ENCODE assay signal across 8 mouse cellular contexts in the genomic region with DNA sequence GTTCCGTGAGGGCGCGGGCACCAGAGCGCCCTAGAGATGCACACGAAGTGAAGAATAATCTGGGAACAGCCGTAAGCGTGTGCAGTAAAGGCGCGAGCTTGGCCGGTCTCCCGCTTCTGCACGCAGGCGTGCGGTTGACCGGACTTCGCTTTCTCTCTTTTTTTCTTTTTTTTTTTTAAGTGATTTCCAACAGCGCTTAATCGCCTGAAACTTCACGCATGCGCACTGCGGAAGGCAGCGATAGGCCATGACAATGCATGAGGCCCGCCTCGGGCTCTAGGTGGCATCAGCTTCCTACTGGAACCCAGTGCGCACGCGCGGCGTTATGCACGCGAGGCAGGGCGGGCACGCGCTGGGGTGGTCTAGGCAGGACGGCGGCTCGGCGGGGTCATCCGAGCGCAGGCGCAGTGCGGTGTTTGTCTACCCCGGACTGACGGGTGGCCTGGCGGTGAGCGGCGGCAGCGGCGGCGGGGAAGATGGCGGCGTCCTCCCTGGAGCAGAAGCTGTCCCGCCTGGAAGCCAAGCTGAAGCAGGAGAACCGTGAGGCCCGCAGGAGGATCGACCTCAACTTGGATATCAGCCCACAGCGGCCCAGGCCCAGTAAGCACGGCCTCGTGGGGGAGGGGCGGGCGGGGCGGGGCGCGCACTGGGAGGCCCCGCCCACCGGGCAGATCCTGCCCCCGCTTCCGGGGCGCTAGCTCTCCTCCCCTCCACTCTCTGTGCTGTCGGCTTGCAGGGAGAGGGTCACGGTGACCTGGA. TPM values are rescaled to one million over a fixed set of nuclear protein-coding genes. Genes with fewer than 3 reads are reported as not detected.
DNase-seq lines count a peak whose midpoint lies in the region; ATAC-seq and TF ChIP-seq lines count a peak whose summit lies in the region.

A gene (plus strand): TSS at position 307 of the 759 bp plus-strand sequence.
A gene (plus strand): TSS at position 432 of the 759 bp plus-strand sequence.

- peaks cover 12% of the 10 kb centered on the region; the same call in 1 of the 2 replicates for H3K79me2 ChIP-seq in liver, adult 2 months (ENCODE audit: control insufficient read depth, insufficient read depth, low read length)
- H3K79me2 ChIP-seq in myocyte (ENCODE audit: control insufficient read depth, insufficient read depth), result peaks cover 31% of the 10 kb centered on the region

- peak within 1 kb of the TSS; percentile 88 for H3K9ac ChIP-seq in heart, embryonic 11.5 days (ENCODE audit: low read depth, low read length)
- H3K9ac ChIP-seq in kidney, embryonic 16.5 days (replicated peaks; ENCODE audit: low read length), result peak within 1 kb of the TSS; percentile 84
- peak within 1 kb of the TSS; percentile 83 for H3K9ac ChIP-seq in liver, adult 2 months (ENCODE audit: low read depth, low read length)

- H3K36me3 ChIP-seq in heart, embryonic 11.5 days (ENCODE audit: control insufficient read depth, insufficient read depth, low read length), result peaks cover 9% of the 10 kb centered on the region; the same call in 1 of the 2 replicates
- peaks cover 12% of the 10 kb centered on the region for H3K36me3 ChIP-seq in kidney, embryonic 16.5 days (ENCODE audit: insufficient read depth, low read length)
- H3K36me3 ChIP-seq in liver, adult 2 months (ENCODE audit: control insufficient read depth, insufficient read depth, low read length), result peaks cover 2% of the 10 kb centered on the region
- H3K36me3 ChIP-seq in myocyte (ENCODE audit: control insufficient read depth, insufficient read depth), result peaks cover 6% of the 10 kb centered on the region
- H3K36me3 ChIP-seq in splenic B cell, adult 2 months (ENCODE audit: control insufficient read depth, insufficient read depth, low read length, poor library complexity, severe bottlenecking), result peaks cover 3% of the 10 kb centered on the region

- H3K9me3 ChIP-seq in heart, embryonic 11.5 days (replicated peaks; ENCODE audit: control insufficient read depth, low read length), result no peaks in the 10 kb centered on the region
- H3K9me3 ChIP-seq in kidney, embryonic 16.5 days (ENCODE audit: low read length), result no peaks in the 10 kb centered on the region

- peak within 1 kb of the TSS; percentile 68 for H3K4me3 ChIP-seq in heart, embryonic 11.5 days (ENCODE audit: low read depth, low read length)
- H3K4me3 ChIP-seq in kidney, embryonic 16.5 days (ENCODE audit: low read length), result peak within 1 kb of the TSS; percentile 83
- H3K4me3 ChIP-seq in liver, adult 2 months (ENCODE audit: insufficient read depth, low read depth, low read length), result peak within 1 kb of the TSS; percentile 78
- H3K4me3 ChIP-seq in myocyte, result peak within 1 kb of the TSS; percentile 89

- H3K4me1 ChIP-seq in heart, embryonic 11.5 days (ENCODE audit: control insufficient read depth, insufficient read depth, low read length), result peaks cover 10% of the 10 kb centered on the region
- peaks cover 30% of the 10 kb centered on the region for H3K4me1 ChIP-seq in kidney, embryonic 16.5 days (ENCODE audit: insufficient read depth, low read length)
- peaks cover 10% of the 10 kb centered on the region for H3K4me1 ChIP-seq in liver, adult 2 months (ENCODE audit: control insufficient read depth, insufficient read depth, low read length)

- peak within 1 kb of the TSS; percentile 61 for H3K4me2 ChIP-seq in heart, embryonic 11.5 days
- H3K4me2 ChIP-seq in kidney, embryonic 16.5 days (replicated peaks; ENCODE audit: low read depth, low read length), result peak within 1 kb of the TSS; percentile 70
- H3K4me2 ChIP-seq in myocyte (ENCODE audit: low read depth), result peak within 1 kb of the TSS; percentile 91

- peak; percentile 86 for ATAC-seq in erythroblast, adult 5-6 weeks (replicated peaks; ENCODE audit: low FRiP score, poor library complexity, severe bottlenecking)
- ATAC-seq in heart, embryonic 11.5 days (replicated peaks; ENCODE audit: insufficient number of reproducible peaks, low FRiP score, low TSS enrichment), result peak; percentile 92
- ATAC-seq in kidney, embryonic 16.5 days (ENCODE audit: low FRiP score, low TSS enrichment), result peak; percentile 95

- H3ac ChIP-seq in myocyte (ENCODE audit: control insufficient read depth, insufficient read length), result peak within 1 kb of the TSS; percentile 76

- peak; percentile 99 for DNase-seq in B cell, adult 2 months
- peak; percentile 100 for DNase-seq in brain, adult 2 months (ENCODE audit: low read depth, low spot score)
- DNase-seq in liver, adult 2 months (ENCODE audit: extremely low read depth, low read depth, low spot score), result peak; percentile 95
- DNase-seq in splenic B cell, adult 2 months (ENCODE audit: low read depth, low spot score), result peak; percentile 100

- peak; percentile 53 for TF ChIP-seq CTCF in liver, adult 2 months (IDR thresholded peaks at IDR 0.05; ENCODE audit: low read depth, low read length)

- TF ChIP-seq POLR2A in liver, adult 2 months (IDR thresholded peaks at IDR 0.05; ENCODE audit: extremely low read depth, insufficient read depth, low read length), result peak; percentile 80
- TF ChIP-seq POLR2A in myocyte (IDR thresholded peaks at IDR 0.05; ENCODE audit: insufficient read length, low read depth), result peak; percentile 78

- peaks cover 9% of the 10 kb centered on the region for H3K27me3 ChIP-seq in heart, embryonic 11.5 days (ENCODE audit: control insufficient read depth, insufficient read depth, low read length)
- H3K27me3 ChIP-seq in kidney, embryonic 16.5 days (ENCODE audit: insufficient read depth, low read length), result no peaks in the 10 kb centered on the region
- no peaks in the 10 kb centered on the region for H3K27me3 ChIP-seq in liver, adult 2 months (ENCODE audit: control insufficient read depth, insufficient read depth, low read length)
- H3K27me3 ChIP-seq in myocyte (ENCODE audit: control insufficient read depth, insufficient read depth, insufficient read length), result no peaks in the 10 kb centered on the region
- H3K27me3 ChIP-seq in splenic B cell, adult 2 months (ENCODE audit: control insufficient read depth, insufficient read depth, low read length, poor library complexity, severe bottlenecking), result no peaks in the 10 kb centered on the region

- WGBS in heart, embryonic 11.5 days (ENCODE audit: insufficient replicate concordance), result under 1% methylated on average over 63 of the region's 71 CpGs
- under 1% methylated on average over 64 of the region's 71 CpGs for WGBS in kidney, embryonic 16.5 days
- under 1% methylated on average over 67 of the region's 71 CpGs for WGBS in liver, adult 2 months

- peak within 1 kb of the TSS; percentile 95 for H3K27ac ChIP-seq in heart, embryonic 11.5 days (ENCODE audit: low read depth, low read length)
- H3K27ac ChIP-seq in kidney, embryonic 16.5 days (ENCODE audit: low read length), result peak within 1 kb of the TSS; percentile 95
- peak within 1 kb of the TSS; percentile 89 for H3K27ac ChIP-seq in liver, adult 2 months (replicated peaks; ENCODE audit: insufficient read depth, low read depth, low read length)

TF ChIP-seq in myocyte, 11 proteins besides CTCF, POLR2A, EP300 and RAD21:
- TF ChIP-seq SRF (IDR thresholded peaks at IDR 0.05; ENCODE audit: control insufficient read depth, insufficient read length, low read depth), result peak; percentile 64
- TF ChIP-seq MAX (IDR thresholded peaks at IDR 0.05; ENCODE audit: low read depth), result no peak
- peak in 1 of 3 experiments; percentile 65 for TF ChIP-seq MYOD1 (IDR thresholded peaks at IDR 0.05; ENCODE audit: control insufficient read depth in 1 of 3, insufficient read length in 2 of 3, low read depth in 2 of 3)
- TF ChIP-seq TCF12 (IDR thresholded peaks at IDR 0.05; ENCODE audit: insufficient read depth, poor library complexity, severe bottlenecking), result no peak
- TF ChIP-seq POLR2AphosphoS2 (IDR thresholded peaks at IDR 0.05; ENCODE audit: insufficient read length, low read depth), result peak; percentile 96
- TF ChIP-seq E2F4 (IDR thresholded peaks at IDR 0.05; ENCODE audit: insufficient read depth), result no peak
- TF ChIP-seq REST (IDR thresholded peaks at IDR 0.05; ENCODE audit: insufficient read depth, insufficient read length), result no peak
- no peak for TF ChIP-seq USF1 (IDR thresholded peaks at IDR 0.05; ENCODE audit: low read depth)
- peak in 2 of 3 experiments; percentile 39 to 46 for TF ChIP-seq MYOG (IDR thresholded peaks at IDR 0.05; ENCODE audit: control insufficient read depth in 1 of 3, insufficient read depth in 1 of 3, insufficient read length in 2 of 3, low read depth in 2 of 3)
- no peak for TF ChIP-seq CEBPB (IDR thresholded peaks at IDR 0.05; ENCODE audit: insufficient read depth, poor library complexity, severe bottlenecking)
- TF ChIP-seq TCF3 (IDR thresholded peaks at IDR 0.05; ENCODE audit: insufficient read length, low read depth), result no peak

RNA-seq across cellular contexts. Expression of the first gene that starts in this region (rescaled TPM):
- total RNA-seq in erythroblast, adult 5-6 weeks (2015; ENCODE audit: low replicate concordance), result 16.3 and 22.4 TPM in 2 replicates
- total RNA-seq in erythroblast, adult 5-6 weeks (2017; ENCODE audit: low replicate concordance), result 6.6 and 8.6 TPM in 2 replicates
- polyA plus RNA-seq in heart, embryonic 11.5 days (2014; fragmentation: Nextera tagmentation; extraction: Ambion mirVana), result 12.5 and 14.4 TPM in 2 replicates
- 30.6 and 33.6 TPM in 2 replicates for polyA plus RNA-seq in kidney, embryonic 16.5 days (2015; fragmentation: Nextera tagmentation; extraction: Ambion mirVana)
- total RNA-seq in liver, adult 2 months (2014; rRNA removed), result 9.5 and 12.4 TPM in 2 replicates
- polyA plus RNA-seq in liver, adult 2 months (2012; rRNA removed), result 23.3 and 26.1 TPM in 2 replicates
- 35.0 TPM for polyA plus RNA-seq in myocyte (2012; fragmentation: generic; extraction: Trizol)

RNA-seq across cellular contexts. Expression of the second gene that starts in this region (rescaled TPM):
- total RNA-seq in erythroblast, adult 5-6 weeks (2015; ENCODE audit: low replicate concordance), result 0.84 TPM in 1 of 2 replicates, not detected in the other
- total RNA-seq in erythroblast, adult 5-6 weeks (2017; ENCODE audit: low replicate concordance), result not detected in 2 replicates
- polyA plus RNA-seq in heart, embryonic 11.5 days (2014; fragmentation: Nextera tagmentation; extraction: Ambion mirVana), result 0.07 TPM in 1 of 2 replicates, not detected in the other
- 1.2 and 1.3 TPM in 2 replicates for polyA plus RNA-seq in kidney, embryonic 16.5 days (2015; fragmentation: Nextera tagmentation; extraction: Ambion mirVana)
- 0.07 TPM in 1 of 2 replicates, not detected in the other for total RNA-seq in liver, adult 2 months (2014; rRNA removed)
- 0.17 and 2.3 TPM in 2 replicates for polyA plus RNA-seq in liver, adult 2 months (2012; rRNA removed)
- 0.36 TPM for polyA plus RNA-seq in myocyte (2012; fragmentation: generic; extraction: Trizol)

Comparison
In these comparisons a context has a peak if more than half of its experiments do, and no peak if none do; other contexts are left out.
1. Peak in every context shown above with its lines: DNase-seq, ATAC-seq, H3K4me3 ChIP-seq and H3K27ac ChIP-seq.